Mouse (Mus musculus): ENCODE measurements at regions not wholly inside any gene's neighbourhood (a gene's known extent, or its start where the extent isn't known, plus 50 kb on each side); places are given as distances from the start of the nearest gene placed in this dataset.

DNA sequence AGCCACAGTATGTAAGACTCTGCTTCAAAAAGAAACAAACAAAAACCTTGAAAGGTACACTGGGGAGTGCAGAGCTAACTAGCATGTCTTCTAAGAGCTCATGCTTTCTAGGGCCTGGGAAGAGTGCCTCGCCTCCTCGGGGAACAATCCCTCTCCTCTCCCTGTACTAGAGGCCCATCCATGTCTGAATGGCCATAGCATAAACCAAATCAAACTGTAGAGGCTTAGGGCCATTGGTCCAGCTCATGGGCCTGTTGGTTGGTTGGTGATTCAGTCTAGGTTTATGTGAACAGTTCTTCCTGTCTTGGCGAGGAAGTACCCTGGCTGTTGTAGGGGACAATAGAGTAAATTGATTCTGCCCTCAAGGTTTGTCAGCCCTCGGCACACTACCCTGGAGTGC, 151.0 kb downstream of the Wdr11 start:
- no peaks in the 10 kb centered on the region for H3K27me3 ChIP-seq (ENCODE audit: control insufficient read depth, insufficient read depth, low read length)
- no peak for DNase-seq (ENCODE audit: low spot score)
- H3K4me2 ChIP-seq (replicated peaks; ENCODE audit: low read depth, low read length) = no peak overlapping the region
- H3K27ac ChIP-seq (ENCODE audit: low read depth, low read length) = no peak overlapping the region
- ATAC-seq (ENCODE audit: low FRiP score) = no peak
- H3K36me3 ChIP-seq (ENCODE audit: control insufficient read depth, insufficient read depth, low read length) = no peaks in the 10 kb centered on the region
- no peaks in the 10 kb centered on the region for H3K9me3 ChIP-seq (ENCODE audit: control insufficient read depth, low read length)
- no peaks in the 10 kb centered on the region; the same call in 1 of the 2 replicates for H3K4me1 ChIP-seq (replicated peaks; ENCODE audit: control insufficient read depth, insufficient read depth, low read length)
- no peak overlapping the region for H3K4me3 ChIP-seq (ENCODE audit: low read depth, low read length)
- WGBS = 92% methylated on average over 4 of the region's 4 CpGs
- H3K9ac ChIP-seq (ENCODE audit: low read depth, low read length) = no peak overlapping the region

DNA sequence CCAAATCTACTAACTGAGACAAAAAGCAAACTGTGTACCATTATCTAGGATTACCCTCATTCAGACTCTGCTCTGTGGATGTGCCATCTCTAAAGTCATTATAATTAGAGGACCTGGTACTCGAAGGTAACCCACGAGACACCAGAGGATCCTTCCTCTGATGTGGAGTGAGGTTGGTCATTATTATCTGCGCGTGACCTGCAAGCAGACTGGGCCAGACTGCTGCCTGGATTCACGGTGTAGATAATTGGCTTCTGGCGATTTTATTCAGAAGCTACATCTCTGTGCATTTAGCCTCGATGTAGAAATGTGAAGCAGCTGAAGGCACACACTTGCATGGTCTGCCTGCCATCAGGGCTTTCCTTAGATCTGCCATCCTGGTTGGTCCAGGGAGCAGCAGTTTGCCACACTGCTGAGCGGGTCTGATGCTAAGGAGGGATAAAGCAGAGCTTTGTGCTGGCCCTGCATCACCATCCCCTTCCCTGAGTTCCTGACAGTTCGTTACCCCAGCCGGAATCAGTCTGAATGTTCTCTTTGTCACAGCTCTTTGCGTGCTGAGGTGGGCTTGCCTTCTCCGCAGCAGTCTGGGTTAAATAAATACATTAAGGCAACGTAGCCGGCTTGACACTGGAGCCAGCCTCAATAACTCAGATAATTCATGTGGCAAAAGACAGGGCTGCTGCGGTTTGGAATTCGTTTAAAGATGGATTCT, 152.4 kb downstream of the Wdr11 start:
- 45% methylated on average over 16 of the region's 16 CpGs for WGBS
- Histone ChIP-seq H3K27ac (ENCODE audit: low read depth, low read length) (0 out of 2 replicates have a peak overlapping the region, but pooled peaks have one; percentile 8), H3K9me3 (ENCODE audit: control insufficient read depth, low read length) (no peaks in the 10 kb centered on the region), H3K9ac (ENCODE audit: low read depth, low read length) (0 out of 2 replicates have a peak overlapping the region, but pooled peaks have one; percentile 1), H3K27me3 (ENCODE audit: control insufficient read depth, insufficient read depth, low read length) (no peaks in the 10 kb centered on the region), H3K4me1 (replicated peaks; ENCODE audit: control insufficient read depth, insufficient read depth, low read length) (no peaks in the 10 kb centered on the region; the same call in 1 of the 2 replicates), H3K4me3 (ENCODE audit: low read depth, low read length) (no peak overlapping the region), H3K4me2 (replicated peaks; ENCODE audit: low read depth, low read length) (no peak overlapping the region), H3K36me3 (ENCODE audit: control insufficient read depth, insufficient read depth, low read length) (no peaks in the 10 kb centered on the region)
- ATAC-seq (ENCODE audit: low FRiP score) = no peak
- DNase-seq (ENCODE audit: low spot score) = peak; percentile 31

DNA sequence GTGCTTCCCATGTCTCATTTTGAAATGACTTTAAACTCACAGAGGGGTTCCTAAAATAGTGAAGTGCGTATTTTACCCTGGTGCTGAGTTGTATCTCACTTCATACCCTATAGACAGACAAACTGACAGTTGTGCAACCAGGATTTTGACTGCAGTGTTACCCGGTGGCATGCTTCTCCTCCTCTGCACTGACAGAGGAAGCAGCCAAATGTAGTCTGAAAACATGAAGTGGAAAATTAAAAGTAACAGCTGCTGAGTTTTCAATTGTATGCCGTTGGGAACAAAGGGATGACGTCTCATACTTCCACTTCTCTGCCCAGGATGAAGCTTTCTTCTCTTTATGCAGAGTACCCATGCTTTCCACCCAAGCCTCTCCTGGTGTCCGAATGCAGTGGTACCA, 155.0 kb downstream of the Wdr11 start:
- no peaks in the 10 kb centered on the region for H3K27me3 ChIP-seq (ENCODE audit: control insufficient read depth, insufficient read depth, low read length)
- no peak for DNase-seq (ENCODE audit: low spot score)
- no peak overlapping the region for H3K27ac ChIP-seq (ENCODE audit: low read depth, low read length)
- no peak overlapping the region for H3K4me2 ChIP-seq (replicated peaks; ENCODE audit: low read depth, low read length)
- H3K4me3 ChIP-seq (ENCODE audit: low read depth, low read length) = no peak overlapping the region
- ATAC-seq (ENCODE audit: low FRiP score) = no peak
- H3K9ac ChIP-seq (ENCODE audit: low read depth, low read length) = no peak overlapping the region
- WGBS = 87% methylated on average over 5 of the region's 5 CpGs
- no peaks in the 10 kb centered on the region for H3K36me3 ChIP-seq (ENCODE audit: control insufficient read depth, insufficient read depth, low read length)
- no peaks in the 10 kb centered on the region; the same call in 1 of the 2 replicates for H3K4me1 ChIP-seq (replicated peaks; ENCODE audit: control insufficient read depth, insufficient read depth, low read length)
- H3K9me3 ChIP-seq (ENCODE audit: control insufficient read depth, low read length) = no peaks in the 10 kb centered on the region

GRCm38 (mm10) chr7:129750936-129751335, 159.3 kb downstream of the Wdr11 start:
- DNase-seq (ENCODE audit: low spot score) (no peak), ATAC-seq (ENCODE audit: low FRiP score) (no peak)
- no peak overlapping the region for H3K27ac ChIP-seq (ENCODE audit: low read depth, low read length)
- H3K4me3 ChIP-seq (ENCODE audit: low read depth, low read length) = no peak overlapping the region
- H3K4me1 ChIP-seq (replicated peaks; ENCODE audit: control insufficient read depth, insufficient read depth, low read length) = no peaks in the 10 kb centered on the region
- no peaks in the 10 kb centered on the region for H3K27me3 ChIP-seq (ENCODE audit: control insufficient read depth, insufficient read depth, low read length)
- H3K36me3 ChIP-seq (ENCODE audit: control insufficient read depth, insufficient read depth, low read length) = no peaks in the 10 kb centered on the region
- no peak overlapping the region for H3K4me2 ChIP-seq (replicated peaks; ENCODE audit: low read depth, low read length)
- no peaks in the 10 kb centered on the region for H3K9me3 ChIP-seq (ENCODE audit: control insufficient read depth, low read length)
- no peak overlapping the region for H3K9ac ChIP-seq (ENCODE audit: low read depth, low read length)

DNA sequence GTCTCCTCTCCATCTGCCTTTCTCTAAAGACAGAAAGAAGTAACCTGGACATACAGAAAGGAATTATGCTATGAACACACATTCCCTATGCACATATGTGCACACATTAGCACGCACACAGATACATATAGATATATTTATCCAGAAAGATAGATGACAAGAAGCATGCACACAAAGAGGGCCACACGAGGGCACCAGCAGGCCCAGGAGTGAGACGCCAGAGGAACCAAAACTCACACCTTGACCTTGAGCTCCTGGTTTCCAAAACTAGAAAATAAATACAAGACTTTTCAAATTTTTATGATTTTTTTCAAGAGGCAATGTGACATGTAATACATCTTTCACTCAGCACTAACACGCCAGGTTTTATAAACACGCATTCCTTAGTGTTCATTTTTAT, 163.1 kb downstream of the Wdr11 start:
- no peak for ATAC-seq (ENCODE audit: low FRiP score)
- Histone ChIP-seq H3K36me3 (ENCODE audit: control insufficient read depth, insufficient read depth, low read length) (no peaks in the 10 kb centered on the region), H3K4me2 (replicated peaks; ENCODE audit: low read depth, low read length) (no peak overlapping the region), H3K27me3 (ENCODE audit: control insufficient read depth, insufficient read depth, low read length) (no peaks in the 10 kb centered on the region), H3K4me3 (ENCODE audit: low read depth, low read length) (no peak overlapping the region), H3K4me1 (replicated peaks; ENCODE audit: control insufficient read depth, insufficient read depth, low read length) (no peaks in the 10 kb centered on the region), H3K9me3 (ENCODE audit: control insufficient read depth, low read length) (no peaks in the 10 kb centered on the region), H3K27ac (ENCODE audit: low read depth, low read length) (no peak overlapping the region), H3K9ac (ENCODE audit: low read depth, low read length) (no peak overlapping the region)
- 83% methylated on average over 5 of the region's 5 CpGs for WGBS
- DNase-seq (ENCODE audit: low spot score) = no peak

DNA sequence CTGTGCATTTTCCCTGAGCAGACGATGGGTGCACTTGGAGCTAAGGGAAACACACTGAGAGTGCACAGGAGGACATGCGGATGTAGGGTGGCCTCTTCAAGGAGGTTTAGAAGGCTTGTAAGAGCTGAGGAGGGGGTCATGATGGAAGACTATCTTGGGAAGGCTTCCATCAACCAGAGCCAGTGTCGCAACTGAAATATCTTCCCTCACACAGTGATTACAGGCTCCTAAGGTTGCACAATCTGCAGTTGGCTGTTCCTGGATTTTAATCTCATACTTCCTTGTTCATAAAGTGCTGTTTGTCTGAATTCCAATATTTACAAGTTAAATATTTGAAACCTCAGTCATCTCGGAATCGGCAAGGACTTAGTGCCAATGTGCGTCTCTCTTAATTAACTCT, 164.5 kb downstream of the Wdr11 start:
- DNase-seq (ENCODE audit: low spot score) = no peak
- no peaks in the 10 kb centered on the region for H3K36me3 ChIP-seq (ENCODE audit: control insufficient read depth, insufficient read depth, low read length)
- no peak overlapping the region for H3K4me3 ChIP-seq (ENCODE audit: low read depth, low read length)
- H3K9me3 ChIP-seq (ENCODE audit: control insufficient read depth, low read length) = no peaks in the 10 kb centered on the region
- no peaks in the 10 kb centered on the region for H3K27me3 ChIP-seq (ENCODE audit: control insufficient read depth, insufficient read depth, low read length)
- H3K27ac ChIP-seq (ENCODE audit: low read depth, low read length) = no peak overlapping the region
- H3K4me2 ChIP-seq (replicated peaks; ENCODE audit: low read depth, low read length) = no peak overlapping the region
- ATAC-seq (ENCODE audit: low FRiP score) = no peak
- H3K4me1 ChIP-seq (replicated peaks; ENCODE audit: control insufficient read depth, insufficient read depth, low read length) = no peaks in the 10 kb centered on the region
- 92% methylated on average over 6 of the region's 6 CpGs for WGBS
- no peak overlapping the region for H3K9ac ChIP-seq (ENCODE audit: low read depth, low read length)

- no peak for DNase-seq (ENCODE audit: low spot score)
- Histone ChIP-seq H3K27me3 (ENCODE audit: control insufficient read depth, insufficient read depth, low read length) (no peaks in the 10 kb centered on the region), H3K27ac (ENCODE audit: low read depth, low read length) (no peak overlapping the region), H3K36me3 (ENCODE audit: control insufficient read depth, insufficient read depth, low read length) (no peaks in the 10 kb centered on the region), H3K4me3 (ENCODE audit: low read depth, low read length) (no peak overlapping the region), H3K4me2 (replicated peaks; ENCODE audit: low read depth, low read length) (no peak overlapping the region), H3K4me1 (replicated peaks; ENCODE audit: control insufficient read depth, insufficient read depth, low read length) (no peaks in the 10 kb centered on the region), H3K9ac (ENCODE audit: low read depth, low read length) (no peak overlapping the region), H3K9me3 (ENCODE audit: control insufficient read depth, low read length) (no peaks in the 10 kb centered on the region)
- ATAC-seq (ENCODE audit: low FRiP score) = no peak
- WGBS = 83% methylated on average over 4 of the region's 4 CpGs
Measured at GRCm38 (mm10) chr7:129759848-129760247, 168.2 kb downstream of the Wdr11 start.

- 86% methylated on average over 2 of the region's 2 CpGs for WGBS
- DNase-seq (ENCODE audit: low spot score) (no peak), ATAC-seq (ENCODE audit: low FRiP score) (no peak)
- Histone ChIP-seq H3K4me3 (ENCODE audit: low read depth, low read length) (no peak overlapping the region), H3K9ac (ENCODE audit: low read depth, low read length) (no peak overlapping the region), H3K27me3 (ENCODE audit: control insufficient read depth, insufficient read depth, low read length) (no peaks in the 10 kb centered on the region), H3K36me3 (ENCODE audit: control insufficient read depth, insufficient read depth, low read length) (no peaks in the 10 kb centered on the region), H3K4me1 (replicated peaks; ENCODE audit: control insufficient read depth, insufficient read depth, low read length) (no peaks in the 10 kb centered on the region), H3K9me3 (ENCODE audit: control insufficient read depth, low read length) (no peaks in the 10 kb centered on the region), H3K27ac (ENCODE audit: low read depth, low read length) (no peak overlapping the region), H3K4me2 (replicated peaks; ENCODE audit: low read depth, low read length) (no peak overlapping the region)
Measured at GRCm38 (mm10) chr7:129760386-129760785, 168.7 kb downstream of the Wdr11 start.

DNA sequence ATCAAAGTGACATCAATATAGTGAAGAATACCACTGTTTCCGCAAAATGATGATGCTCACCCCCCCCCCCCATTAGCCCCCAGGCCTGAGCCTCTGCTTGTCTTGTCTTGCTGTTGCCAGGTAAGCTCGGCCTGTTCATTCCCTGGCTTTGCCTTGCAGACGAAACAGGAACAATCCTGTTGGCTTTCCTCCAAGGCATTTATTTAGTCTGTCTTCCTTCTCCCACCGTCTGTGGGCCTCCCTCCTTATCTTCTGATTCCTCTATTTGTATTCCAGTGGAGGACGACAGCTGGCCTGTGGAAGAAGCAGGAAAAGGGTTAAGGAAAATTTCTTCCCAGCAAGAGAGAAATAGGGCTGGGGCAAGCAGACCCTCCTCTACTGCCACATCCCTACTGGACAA, 172.1 kb downstream of the Wdr11 start:
- Histone ChIP-seq H3K9me3 (ENCODE audit: control insufficient read depth, low read length) (no peaks in the 10 kb centered on the region), H3K36me3 (ENCODE audit: control insufficient read depth, insufficient read depth, low read length) (no peaks in the 10 kb centered on the region), H3K4me3 (ENCODE audit: low read depth, low read length) (no peak overlapping the region), H3K27me3 (ENCODE audit: control insufficient read depth, insufficient read depth, low read length) (no peaks in the 10 kb centered on the region), H3K27ac (ENCODE audit: low read depth, low read length) (no peak overlapping the region), H3K4me2 (replicated peaks; ENCODE audit: low read depth, low read length) (no peak overlapping the region), H3K4me1 (replicated peaks; ENCODE audit: control insufficient read depth, insufficient read depth, low read length) (no peaks in the 10 kb centered on the region), H3K9ac (ENCODE audit: low read depth, low read length) (no peak overlapping the region)
- no peak for DNase-seq (ENCODE audit: low spot score)
- no peak for ATAC-seq (ENCODE audit: low FRiP score)
- 46% methylated on average over 5 of the region's 5 CpGs for WGBS
